Mouse (Mus musculus): Measurements from ENCODE around the gene Hdac7.

DNA sequence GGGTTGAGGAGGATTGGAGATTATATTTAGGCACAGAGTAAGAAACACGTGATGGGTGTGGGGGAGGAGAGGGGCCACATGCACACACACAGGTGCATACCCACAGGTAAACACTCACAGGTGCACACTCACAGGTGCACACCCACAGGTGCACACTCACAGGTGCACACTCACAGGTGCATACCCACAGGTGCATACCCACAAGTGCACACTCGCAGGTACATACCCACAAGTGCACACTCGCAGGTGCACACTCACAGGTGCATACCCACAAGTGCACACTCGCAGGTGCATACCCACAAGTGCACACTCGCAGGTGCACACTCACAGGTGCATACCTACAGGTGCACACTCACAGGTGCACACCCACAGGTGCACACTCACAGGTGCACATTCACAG lies 33.9 kb downstream of the Hdac7 start:
- TF ChIP-seq POLR2A (IDR thresholded peaks at IDR 0.05; ENCODE audit: borderline replicate concordance, extremely low read depth, low read depth, low read length) (no peak), CTCF (IDR thresholded peaks at IDR 0.05; ENCODE audit: insufficient read depth, low read length) (no peak)
